Mouse (Mus musculus) monocyte, adult 2 months (primary cell): Measurements from ENCODE around the gene Slc28a2.
"Not testable (repeated sequence)": the region's sequence is repeated elsewhere in the genome, so short reads cannot be mapped to it uniquely, and the experiment has no call there.

Source experiments
- DNase-seq, 2 experiments: peaks; one replicate each; pipeline ENCODE4 v3.0.0; 2022; ENCODE audit warnings: low spot score in 2 of 2, low read depth in 1 of 2

The Slc28a2 gene

DNA sequence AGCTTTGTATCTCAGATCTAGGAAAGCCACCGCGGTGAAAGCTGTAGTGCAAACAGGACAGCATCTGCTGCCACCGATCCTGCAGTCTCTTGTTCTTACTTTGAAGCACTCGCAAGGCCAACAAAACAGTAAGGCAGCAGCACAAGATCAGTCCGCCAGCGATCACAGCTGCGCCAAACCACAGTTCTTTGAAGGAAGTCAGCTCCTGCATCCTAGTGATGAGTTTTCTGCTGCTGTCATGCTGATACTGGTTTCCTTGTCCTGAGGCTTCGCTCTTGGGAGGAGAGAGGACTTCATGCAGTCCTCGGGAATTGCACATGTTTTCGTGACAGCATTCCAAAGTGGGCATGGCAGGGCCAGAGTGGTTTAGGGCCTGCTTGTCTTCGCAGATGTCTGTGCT, 40.6 kb downstream of the Slc28a2 start:
- no peak for DNase-seq

DNA sequence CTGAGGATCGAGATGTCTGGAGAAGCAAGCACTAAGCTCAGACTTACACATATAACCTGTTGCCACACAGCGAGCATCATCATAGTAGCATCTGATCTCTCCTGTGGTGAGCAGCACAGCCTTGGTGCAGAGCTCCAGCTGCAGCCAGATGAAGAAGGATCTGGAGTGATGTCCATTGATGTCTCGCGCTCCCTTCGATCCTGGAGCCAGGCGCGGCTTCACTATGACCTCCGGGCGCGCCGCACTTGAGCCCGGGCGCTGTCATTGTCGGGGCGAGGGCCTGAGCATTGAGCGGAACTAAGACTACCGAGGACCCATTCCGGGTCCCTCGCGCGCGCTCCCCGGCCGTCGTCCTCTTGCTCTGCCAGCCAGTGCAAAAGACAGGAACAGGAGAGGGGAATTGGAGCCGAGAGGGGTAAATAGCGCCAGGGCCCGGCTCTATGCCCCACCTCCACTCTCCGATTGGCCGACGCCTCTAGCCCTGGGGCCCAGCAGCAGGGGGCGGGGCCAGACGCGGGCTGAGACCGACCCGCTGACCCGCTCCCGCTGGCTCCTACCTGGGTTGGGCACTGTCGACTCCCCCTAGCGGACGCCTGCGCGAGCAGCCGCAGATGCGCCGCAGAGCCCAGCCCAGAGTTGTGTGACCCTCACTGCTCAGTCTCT, 41.2 kb downstream of the Slc28a2 start:
- DNase-seq: peak; percentile 83 to 85

DNA sequence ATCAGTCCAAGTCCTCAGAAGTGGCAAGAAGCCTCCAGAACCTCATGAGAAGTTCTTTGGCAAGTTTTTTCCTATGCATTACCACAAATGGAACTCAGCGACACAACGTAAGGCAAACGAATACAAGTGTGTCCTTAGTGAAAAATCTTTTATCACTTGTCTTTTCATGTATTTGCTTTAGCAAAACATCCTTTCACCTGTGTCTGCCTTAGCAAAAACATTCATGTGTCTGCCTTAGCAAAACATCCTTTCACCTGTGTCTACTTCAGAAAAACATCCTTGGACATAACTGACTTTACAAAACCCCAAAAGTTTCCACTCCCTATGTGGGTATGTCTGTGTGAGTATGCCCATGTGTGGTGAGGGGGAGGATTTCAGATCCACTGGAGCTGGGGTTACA, 42.9 kb downstream of the Slc28a2 start:
- no peak for DNase-seq

DNA sequence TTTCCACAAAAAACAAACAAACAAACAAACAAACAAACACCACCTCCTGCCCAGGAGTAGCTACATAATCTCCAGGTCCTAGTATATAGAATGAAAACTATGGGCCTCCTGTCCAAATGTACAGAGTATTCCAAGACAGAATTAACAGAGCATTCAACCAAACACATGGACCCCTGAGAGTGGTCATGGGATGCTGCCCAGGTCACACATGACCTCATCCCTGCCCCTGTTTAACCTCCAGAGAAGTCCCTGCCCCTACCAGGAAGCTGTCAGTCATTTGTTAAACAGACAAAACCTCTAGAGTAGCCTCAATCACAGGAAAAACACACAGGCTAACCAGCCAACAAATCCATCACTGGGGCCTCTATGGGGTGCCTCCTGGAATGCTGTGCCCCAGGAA, 50.3 kb downstream of the Slc28a2 start:
- DNase-seq: no peak

DNA sequence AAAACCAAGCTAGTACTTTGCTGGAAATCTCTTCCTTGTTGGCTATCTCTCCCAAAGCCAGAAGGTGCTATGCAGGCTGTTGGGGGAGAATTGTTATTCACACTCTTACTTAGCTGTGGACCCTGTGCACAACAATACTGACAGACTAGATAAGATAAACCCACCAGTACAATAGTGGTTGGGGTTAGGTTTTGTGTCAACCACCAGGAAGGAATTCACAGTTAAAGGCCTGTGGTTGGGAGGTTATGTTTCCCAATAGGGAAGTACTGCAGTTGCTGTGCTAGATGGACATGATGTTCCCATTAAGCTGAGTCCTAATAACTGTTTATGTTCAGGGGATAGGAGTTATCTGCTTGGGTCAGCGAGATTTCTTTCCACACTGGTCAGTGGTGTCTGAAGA, 57.5 kb downstream of the Slc28a2 start:
- not testable (repeated sequence) for DNase-seq

DNA sequence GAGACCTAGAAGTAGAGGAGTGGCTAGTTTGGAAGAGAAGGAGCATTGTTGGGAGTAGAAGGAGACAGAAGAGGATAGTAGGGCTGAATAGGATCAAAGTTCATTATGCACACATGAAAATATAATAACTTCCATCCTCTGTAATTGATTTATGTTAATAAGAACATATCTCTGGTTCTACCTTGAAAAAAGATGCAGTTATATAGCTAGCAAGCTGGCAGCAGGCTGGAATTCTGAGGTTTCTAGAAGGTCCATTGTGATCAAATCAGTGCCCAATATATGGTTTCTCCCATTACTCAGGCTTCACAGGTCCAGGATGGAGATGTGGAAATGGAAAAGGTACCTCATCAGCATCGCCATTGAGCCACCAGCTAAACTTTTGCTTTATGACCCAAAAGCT, 58.4 kb downstream of the Slc28a2 start, which contains the start of gene Gm14085:
Gm14085 (plus strand) TSS at position 301 of the 400 bp plus-strand sequence.
- DNase-seq: no peak

DNA sequence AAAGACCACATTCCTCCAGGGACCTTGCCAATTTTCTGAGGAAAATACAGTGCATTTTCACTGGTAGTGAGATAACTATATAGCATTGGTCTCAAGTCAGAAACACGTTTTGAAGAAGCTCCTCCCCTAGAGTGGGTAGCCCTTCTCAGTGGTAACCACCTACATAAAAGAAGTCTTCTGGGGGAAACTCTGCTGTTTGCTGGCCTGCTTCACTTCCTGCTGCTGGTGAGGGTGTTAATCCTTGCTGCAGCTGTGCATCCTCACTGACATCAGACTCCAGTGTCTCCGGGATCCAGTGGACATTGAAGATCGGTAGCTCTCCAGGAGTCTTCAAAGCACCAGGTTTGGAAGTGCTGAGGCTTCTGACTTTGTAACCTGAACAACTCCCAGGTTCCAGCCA, 59.4 kb downstream of the Slc28a2 start:
- DNase-seq: not testable (repeated sequence)

DNA sequence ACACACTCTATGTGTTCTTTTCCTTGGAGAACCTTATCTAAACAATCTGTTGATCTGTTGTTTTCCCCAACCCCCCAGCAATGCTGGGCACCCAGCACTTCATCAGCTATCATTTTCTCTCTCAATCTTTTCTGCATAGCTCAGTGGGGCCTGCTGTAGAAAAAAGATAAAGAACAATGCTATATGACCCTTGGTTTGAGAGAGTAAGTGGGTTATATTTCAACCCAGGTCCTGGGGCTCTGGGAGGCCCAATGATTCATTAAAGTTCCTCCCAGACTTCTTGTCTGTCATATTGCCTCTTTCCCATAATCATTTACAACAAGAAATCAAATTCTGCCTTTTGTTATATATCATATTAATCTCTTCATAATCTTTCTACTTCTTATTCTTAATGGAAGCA, 59.8 kb downstream of the Slc28a2 start:
- not testable (repeated sequence) for DNase-seq

DNA sequence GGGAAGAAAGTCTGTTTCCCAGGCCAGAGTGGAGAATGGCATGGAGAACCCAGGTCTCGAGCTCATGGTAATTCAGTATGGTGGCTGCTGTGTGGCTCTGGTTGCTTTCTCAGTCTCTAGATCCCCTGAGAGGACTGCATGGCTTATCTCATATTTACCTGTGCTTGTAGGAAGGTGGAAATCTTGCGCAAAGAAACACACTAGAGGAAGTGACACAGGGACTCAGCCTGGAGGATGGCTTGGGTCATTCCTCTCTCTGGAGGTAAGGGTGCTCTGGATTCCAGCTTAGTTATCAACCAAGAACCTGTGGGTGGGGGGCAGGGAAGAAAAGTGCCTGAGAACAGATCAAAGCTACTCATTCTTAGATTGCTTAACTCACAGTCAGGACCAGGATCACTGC, 60.4 kb downstream of the Slc28a2 start:
- no peak for DNase-seq
